Mouse (Mus musculus) forebrain, embryonic 13.5 days (tissue): ENCODE results near the gene Oas3. TPM values are rescaled to one million over a fixed set of nuclear protein-coding genes. Genes with fewer than 3 reads are reported as not detected.

Source experiments
- ATAC-seq: fragments of 200-750 bp; cut with Nextera tagmentation; 2 replicates; pipeline ENCODE4 v1.8.0; 2017
- H3K27ac ChIP-seq: fragments of 300-500 bp; sonication (generic); 2 replicates; pipeline ENCODE4 v1.5.1; 2015; ENCODE audit warnings: inconsistent platforms, mild to moderate bottlenecking, moderate library complexity
- H3K27me3 ChIP-seq: fragments of 300-500 bp; sonication (generic); 2 replicates; pipeline ENCODE4 v1.6.1; 2015; ENCODE audit warnings: mild to moderate bottlenecking, inconsistent platforms
- H3K36me3 ChIP-seq: fragments of 300-500 bp; sonication (generic); 2 replicates; pipeline ENCODE4 v1.6.1; 2015; ENCODE audit warnings: mild to moderate bottlenecking, inconsistent platforms; ENCODE audit not compliant: poor library complexity, severe bottlenecking
- H3K4me1 ChIP-seq: fragments of 300-500 bp; sonication (generic); 2 replicates; pipeline ENCODE4 v1.6.1; 2015; ENCODE audit warnings: inconsistent platforms
- H3K4me2 ChIP-seq: fragments of 300-500 bp; sonication (generic); 2 replicates; pipeline ENCODE4 v1.6.1; 2015; ENCODE audit warnings: inconsistent platforms, mild to moderate bottlenecking, moderate library complexity
- H3K4me3 ChIP-seq: fragments of 300-500 bp; sonication (generic); 2 replicates; pipeline ENCODE4 v1.5.1; 2015; ENCODE audit warnings: mild to moderate bottlenecking, inconsistent platforms
- H3K9ac ChIP-seq: fragments of 300-500 bp; sonication (generic); 2 replicates; pipeline ENCODE4 v1.6.1; 2015; ENCODE audit warnings: mild to moderate bottlenecking, inconsistent platforms
- H3K9me3 ChIP-seq: fragments of 300-500 bp; sonication (generic); replicated peaks from 2 replicates; pipeline ENCODE4 v1.6.1; 2016; ENCODE audit warnings: inconsistent platforms
- WGBS: fragments of 180-500 bp; shearing (Covaris S2); methylation state at CpG from one replicate; pipeline ENCODE4 v1.1.7; 2015; 5-methylcytosine and 5-hydroxymethylcytosine counted together
- polyA plus RNA-seq: library from polyadenylated mRNA; unstranded; fragments of >200 nt; fragmentation: Nextera tagmentation; extraction: Ambion mirVana; gene quantifications from 2 replicates; pipeline ENCODE4 v1.2.1, GENCODE M21; 2015

Gene Oas3
- polyA plus RNA-seq, 1 experiment from 2014 or later, result 0.17 TPM

DNA sequence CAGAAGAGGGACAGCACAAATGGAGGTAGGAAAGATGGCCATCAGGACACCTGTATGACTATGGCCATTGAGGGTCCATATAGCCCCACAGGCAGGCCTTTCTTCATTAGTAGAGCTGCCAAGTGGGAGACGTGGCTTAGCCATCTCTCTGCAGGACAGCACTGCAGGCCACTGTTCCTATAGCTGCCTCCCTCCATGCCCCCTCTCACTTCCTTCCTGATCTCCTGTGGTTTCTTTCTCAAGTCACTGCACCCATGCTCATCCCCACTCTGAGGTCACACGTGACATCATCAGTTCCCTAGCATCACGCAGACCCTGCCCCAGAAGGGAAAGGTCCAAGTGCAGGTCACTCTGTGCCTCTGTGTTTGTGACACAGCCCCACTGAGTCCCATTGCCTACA is 9.6 kb upstream of the Oas3 start:
- Histone ChIP-seq H3K36me3 (no peaks in the 10 kb centered on the region), H3K9ac (no peak overlapping the region), H3K27ac (no peak overlapping the region), H3K27me3 (no peaks in the 10 kb centered on the region), H3K9me3 (no peaks in the 10 kb centered on the region), H3K4me3 (no peak overlapping the region), H3K4me1 (no peaks in the 10 kb centered on the region), H3K4me2 (no peak overlapping the region)
- ATAC-seq, result no peak
- whole genome bisulfite sequencing, result 68% methylated on average over 3 of the region's 3 CpGs

DNA sequence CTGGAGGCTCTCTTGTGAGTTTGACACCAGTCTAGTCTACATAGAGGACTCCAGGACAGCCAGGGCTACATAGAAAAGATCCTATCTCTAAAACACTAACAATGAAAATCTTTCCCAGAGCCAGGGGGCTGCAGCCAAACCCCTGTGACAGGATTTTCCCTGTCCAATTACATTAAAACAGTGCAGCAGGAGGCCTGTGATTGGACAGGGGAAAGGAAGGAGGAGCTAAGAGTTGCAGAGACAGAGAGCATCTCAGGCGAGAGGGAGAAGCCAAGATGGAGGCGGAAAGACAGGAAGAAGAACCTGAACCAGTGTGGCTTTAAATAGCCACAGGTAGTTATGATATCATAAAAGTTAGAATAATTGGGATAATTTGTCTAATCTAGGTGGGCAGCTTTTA is 5.0 kb upstream of the Oas3 start:
- 69% methylated on average over 2 of the region's 2 CpGs for WGBS
- ATAC-seq, result no peak

DNA sequence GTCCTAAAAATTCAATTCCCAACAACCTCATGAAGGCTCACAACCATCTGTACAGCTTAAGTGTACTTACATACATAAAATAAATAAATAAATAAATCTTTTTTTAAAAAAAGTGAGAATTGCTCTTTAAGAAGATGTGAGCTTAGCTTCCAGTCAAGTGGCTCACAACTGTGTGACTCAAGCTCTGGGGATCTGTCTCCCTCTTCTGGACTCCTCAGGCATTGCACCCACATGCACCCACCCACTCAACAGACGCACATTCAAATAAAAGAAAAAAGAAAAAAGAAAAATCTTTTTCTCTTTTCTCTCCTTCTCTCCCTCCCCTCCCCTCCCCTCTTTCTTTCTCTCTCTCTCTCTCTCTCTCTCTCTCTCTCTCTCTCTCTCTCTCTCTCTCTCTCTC is 4.2 kb upstream of the Oas3 start:
- H3K9me3 ChIP-seq, result no peaks in the 10 kb centered on the region
- no peaks in the 10 kb centered on the region for H3K36me3 ChIP-seq
- H3K27ac ChIP-seq, result no peak overlapping the region
- H3K4me1 ChIP-seq, result no peaks in the 10 kb centered on the region
- no peak overlapping the region for H3K4me2 ChIP-seq
- H3K27me3 ChIP-seq, result no peaks in the 10 kb centered on the region
- no peak overlapping the region for H3K4me3 ChIP-seq
- no peak for ATAC-seq
- WGBS, result 90% methylated on average over 1 of the region's 1 CpGs
- H3K9ac ChIP-seq, result no peak overlapping the region

More for the DNA sequence above, 5.0 kb upstream of the Oas3 start:
- Histone ChIP-seq H3K9ac (no peak overlapping the region), H3K4me3 (no peak overlapping the region), H3K4me1 (no peaks in the 10 kb centered on the region), H3K4me2 (no peak overlapping the region), H3K36me3 (no peaks in the 10 kb centered on the region), H3K9me3 (no peaks in the 10 kb centered on the region), H3K27ac (no peak overlapping the region), H3K27me3 (no peaks in the 10 kb centered on the region)

DNA sequence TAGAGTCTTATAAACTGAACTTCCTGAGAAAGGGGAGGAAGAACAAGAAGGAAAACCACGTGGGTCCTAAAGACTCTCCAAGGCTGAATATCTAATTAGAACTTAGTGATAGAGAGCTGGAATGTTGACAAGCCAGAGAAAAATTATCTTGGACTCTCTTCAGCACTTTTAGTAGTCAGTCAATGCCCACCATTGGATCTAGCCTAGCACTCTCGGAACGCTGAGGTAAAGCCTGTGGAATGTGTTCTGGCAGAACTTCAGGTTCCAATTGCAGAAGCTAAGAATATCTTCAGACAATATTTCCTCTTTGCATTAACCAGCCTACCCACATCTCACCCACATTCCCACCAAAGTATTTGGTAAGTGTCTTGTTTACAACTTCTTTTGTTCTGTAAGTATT is 2.5 kb upstream of the Oas3 start:
- WGBS, result 58% methylated on average over 3 of the region's 3 CpGs
- H3K9me3 ChIP-seq, result no peaks in the 10 kb centered on the region
- ATAC-seq, result no peak
- no peak overlapping the region for H3K4me3 ChIP-seq
- H3K9ac ChIP-seq, result no peak overlapping the region
- no peak overlapping the region for H3K4me2 ChIP-seq
- H3K27ac ChIP-seq, result no peak overlapping the region
- no peaks in the 10 kb centered on the region for H3K36me3 ChIP-seq
- H3K4me1 ChIP-seq, result no peaks in the 10 kb centered on the region
- no peaks in the 10 kb centered on the region for H3K27me3 ChIP-seq

DNA sequence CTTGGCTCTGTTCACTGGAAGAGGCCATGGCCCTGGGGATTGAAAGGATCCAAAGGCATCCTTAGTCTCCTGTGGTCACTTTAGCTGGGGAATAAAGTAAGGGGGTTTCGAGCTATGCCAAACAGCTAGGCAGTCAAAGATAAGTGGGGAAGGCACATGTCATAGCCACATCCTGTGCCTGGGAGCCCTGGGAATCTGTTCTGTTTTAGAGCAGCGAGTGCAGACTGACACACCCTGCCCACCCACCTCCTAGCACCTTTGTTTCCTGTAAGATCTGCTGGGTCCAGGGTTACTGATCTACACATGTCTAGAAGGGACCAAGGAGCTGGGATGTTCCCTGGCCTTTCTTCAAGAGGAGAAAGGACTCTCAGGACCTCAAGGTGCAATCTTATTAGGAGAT is 1.5 kb upstream of the Oas3 start:
- H3K27ac ChIP-seq, result no peak overlapping the region
- H3K9me3 ChIP-seq, result no peaks in the 10 kb centered on the region
- no peak overlapping the region for H3K9ac ChIP-seq
- no peaks in the 10 kb centered on the region for H3K27me3 ChIP-seq
- H3K4me3 ChIP-seq, result no peak overlapping the region
- H3K4me2 ChIP-seq, result no peak overlapping the region
- H3K4me1 ChIP-seq, result no peaks in the 10 kb centered on the region
- H3K36me3 ChIP-seq, result no peaks in the 10 kb centered on the region
- WGBS, result 81% methylated on average over 2 of the region's 2 CpGs
- ATAC-seq, result no peak

DNA sequence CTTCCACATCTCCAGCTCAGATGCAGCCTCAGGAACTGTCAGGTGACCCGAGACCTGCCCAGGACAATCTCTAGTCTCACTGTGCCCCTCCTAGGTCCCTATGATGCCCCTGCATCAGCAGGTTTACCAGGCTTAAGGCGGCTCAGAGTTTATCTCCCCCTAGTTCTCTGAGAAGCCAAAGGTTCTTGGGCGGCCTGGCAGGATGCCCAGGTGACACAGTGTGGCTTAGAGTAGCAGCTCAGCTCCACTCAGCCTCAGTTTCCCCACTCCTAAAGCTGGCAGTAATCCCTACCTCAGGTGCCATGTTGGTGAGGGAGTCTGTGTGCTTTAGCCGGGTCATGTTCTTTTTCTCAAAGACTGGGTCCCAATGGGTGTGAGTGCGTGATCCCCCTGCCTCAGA is 660 bp downstream of the Oas3 start:
- H3K9ac ChIP-seq, result no peak overlapping the region
- H3K4me3 ChIP-seq, result no peak overlapping the region
- H3K36me3 ChIP-seq, result no peaks in the 10 kb centered on the region
- 76% methylated on average over 5 of the region's 5 CpGs for whole genome bisulfite sequencing
- no peak overlapping the region for H3K4me2 ChIP-seq
- no peaks in the 10 kb centered on the region for H3K9me3 ChIP-seq
- H3K4me1 ChIP-seq, result no peaks in the 10 kb centered on the region
- no peak for ATAC-seq
- H3K27me3 ChIP-seq, result no peaks in the 10 kb centered on the region
- H3K27ac ChIP-seq, result no peak overlapping the region

DNA sequence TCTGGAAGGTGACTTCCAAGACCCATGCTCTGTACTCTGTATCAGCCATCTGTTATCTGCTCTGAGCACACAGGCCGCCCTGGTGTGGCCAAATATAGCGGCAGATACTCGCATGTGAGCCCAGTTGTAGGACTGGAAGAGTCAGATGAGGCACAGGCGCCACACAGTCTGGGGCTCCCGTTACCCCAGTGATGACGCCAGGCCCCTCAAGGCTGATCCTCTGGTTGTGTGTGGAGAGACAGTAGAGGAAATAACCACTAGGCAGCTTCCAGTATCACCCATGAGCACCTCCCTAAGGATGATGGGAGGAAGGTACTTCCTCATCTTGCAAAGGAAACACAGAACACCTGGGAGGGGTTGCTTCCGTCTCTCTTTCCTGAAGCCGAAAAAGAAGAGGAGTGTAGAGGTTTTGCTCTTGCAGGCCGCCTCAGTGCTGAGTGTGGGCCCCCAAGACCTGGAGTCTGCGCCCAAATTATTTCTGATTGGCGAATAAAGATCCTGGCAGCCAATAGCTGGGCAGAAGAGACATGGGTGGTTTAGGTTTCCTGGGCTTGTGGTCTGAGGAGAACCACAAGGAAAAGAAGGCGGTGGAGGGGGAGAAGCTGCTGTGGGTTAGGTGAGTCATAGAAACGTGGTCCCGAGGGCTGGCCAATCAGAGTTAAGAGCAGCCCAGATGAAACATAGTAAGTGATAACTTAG is 2.0 kb downstream of the Oas3 start:
- no peak overlapping the region for H3K4me3 ChIP-seq
- no peaks in the 10 kb centered on the region for H3K9me3 ChIP-seq
- WGBS, result 85% methylated on average over 14 of the region's 14 CpGs
- no peak overlapping the region for H3K4me2 ChIP-seq
- no peak overlapping the region for H3K27ac ChIP-seq
- no peak overlapping the region for H3K9ac ChIP-seq
- H3K4me1 ChIP-seq, result no peaks in the 10 kb centered on the region
- H3K36me3 ChIP-seq, result no peaks in the 10 kb centered on the region
- no peak for ATAC-seq
- H3K27me3 ChIP-seq, result no peaks in the 10 kb centered on the region

DNA sequence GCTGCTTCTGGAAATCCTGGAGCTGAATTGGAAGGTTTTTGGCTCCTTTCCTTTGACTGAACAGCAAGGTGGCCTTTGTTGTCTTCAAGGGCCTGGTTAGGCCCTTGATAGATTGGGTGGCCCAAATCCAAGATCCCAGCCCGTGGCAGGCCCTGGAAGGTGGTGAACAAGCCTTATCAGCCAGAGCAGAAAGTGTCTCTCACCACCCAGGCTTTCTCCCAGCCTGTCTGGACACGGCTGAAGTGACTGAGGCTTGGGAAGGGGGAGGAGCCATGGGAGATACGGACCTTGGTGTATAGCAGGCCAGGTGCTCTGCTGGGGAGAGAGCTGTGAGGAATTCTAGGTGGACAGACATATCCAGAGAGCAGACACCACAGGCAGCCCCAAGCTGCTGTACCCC is 8.1 kb downstream of the Oas3 start:
- no peak for ATAC-seq
- Histone ChIP-seq H3K4me1 (no peaks in the 10 kb centered on the region), H3K36me3 (no peaks in the 10 kb centered on the region), H3K4me2 (no peak overlapping the region), H3K4me3 (no peak overlapping the region), H3K9ac (no peak overlapping the region), H3K9me3 (no peaks in the 10 kb centered on the region), H3K27me3 (no peaks in the 10 kb centered on the region), H3K27ac (no peak overlapping the region)
- WGBS, result 75% methylated on average over 3 of the region's 3 CpGs

DNA sequence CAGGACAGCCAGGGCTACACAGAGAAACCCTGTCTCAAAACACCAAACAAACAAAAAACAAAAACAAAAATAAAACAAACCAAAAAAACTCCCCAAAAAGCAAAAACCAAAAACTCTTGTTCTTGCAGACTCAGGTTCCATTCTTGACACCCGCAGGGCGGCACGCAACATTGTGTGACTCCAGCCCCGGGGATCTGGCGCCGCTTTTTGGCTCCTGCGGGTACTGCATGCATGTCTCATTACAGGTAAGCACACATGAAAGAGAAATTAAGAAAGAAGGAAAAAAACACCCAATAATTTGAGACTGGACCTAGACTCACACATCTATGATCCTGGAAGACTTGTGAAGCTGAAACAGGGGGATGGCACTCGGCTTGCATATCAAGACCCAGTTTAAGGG is 12.5 kb downstream of the Oas3 start:
- Histone ChIP-seq H3K27ac (no peak overlapping the region), H3K4me1 (no peaks in the 10 kb centered on the region), H3K9ac (no peak overlapping the region), H3K9me3 (no peaks in the 10 kb centered on the region), H3K27me3 (no peaks in the 10 kb centered on the region), H3K4me3 (no peak overlapping the region), H3K36me3 (no peaks in the 10 kb centered on the region), H3K4me2 (no peak overlapping the region)
- 79% methylated on average over 8 of the region's 8 CpGs for WGBS
- ATAC-seq, result no peak

DNA sequence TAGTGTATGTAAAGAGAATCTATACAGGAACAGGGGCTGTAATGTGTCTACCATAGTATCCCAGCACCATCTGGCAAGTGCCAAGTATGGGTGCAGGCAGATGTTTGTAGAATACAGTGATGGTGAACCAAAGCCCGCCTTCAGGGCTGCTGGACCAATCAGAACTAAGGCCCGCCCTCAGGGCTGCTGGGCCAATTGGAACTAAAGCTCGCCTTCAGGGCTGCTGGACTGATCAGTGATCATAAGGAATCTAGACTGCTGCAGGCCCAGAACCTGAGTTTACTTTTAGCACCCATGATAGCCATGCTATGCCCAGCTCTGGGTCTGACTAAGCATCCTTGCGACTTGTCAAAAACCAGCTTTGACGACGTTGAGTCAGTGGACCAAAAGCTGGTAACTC is 15.6 kb downstream of the Oas3 start:
- Histone ChIP-seq H3K27ac (no peak overlapping the region), H3K4me1 (no peaks in the 10 kb centered on the region), H3K36me3 (no peaks in the 10 kb centered on the region), H3K9ac (no peak overlapping the region), H3K4me3 (no peak overlapping the region), H3K27me3 (no peaks in the 10 kb centered on the region), H3K9me3 (no peaks in the 10 kb centered on the region), H3K4me2 (0 out of 2 replicates have a peak overlapping the region, but pooled peaks have one; percentile 10)
- ATAC-seq, result peak; percentile 45; the same call in 1 of the 2 replicates
- 29% methylated on average over 6 of the region's 6 CpGs for WGBS

DNA sequence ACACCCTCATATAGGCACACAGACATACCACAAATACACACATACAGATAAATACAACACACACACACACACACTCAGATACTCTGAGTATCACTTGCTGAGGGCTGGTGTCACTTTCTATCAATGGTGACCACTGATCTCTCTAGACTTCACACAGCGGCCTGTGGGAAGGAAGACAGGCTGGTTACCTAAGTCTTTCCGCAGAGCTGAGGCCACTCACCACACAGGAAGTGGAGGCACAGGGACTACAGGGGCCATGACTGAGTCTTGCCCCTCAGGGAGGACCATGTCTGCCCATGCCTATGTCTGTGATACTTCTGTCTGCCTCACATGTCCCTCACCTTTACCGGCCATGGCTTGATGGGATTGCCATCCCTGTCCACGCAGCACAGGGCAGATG is 23.2 kb downstream of the Oas3 start:
- WGBS, result 91% methylated on average over 4 of the region's 4 CpGs

DNA sequence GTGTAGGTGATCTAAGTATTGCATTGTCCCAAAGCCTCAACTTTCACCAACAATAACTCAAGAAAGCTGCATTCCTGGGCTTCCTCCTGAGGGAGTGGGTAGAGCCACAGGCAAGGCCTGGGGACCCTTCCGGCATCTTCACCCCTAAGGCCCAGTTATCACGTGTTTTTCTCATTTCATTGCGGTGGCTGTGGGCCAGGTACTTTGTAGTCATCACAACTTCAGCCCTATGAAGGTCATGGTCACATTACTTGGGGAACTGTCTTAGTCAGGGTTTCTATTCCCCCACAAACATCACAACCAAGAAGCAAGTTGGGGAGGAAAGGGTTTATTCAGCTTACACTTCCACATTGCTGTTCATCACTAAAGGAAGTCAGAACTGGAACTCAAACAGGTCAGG is 24.7 kb downstream of the Oas3 start:
- Histone ChIP-seq H3K27me3 (no peaks in the 10 kb centered on the region), H3K4me1 (no peaks in the 10 kb centered on the region), H3K36me3 (no peaks in the 10 kb centered on the region), H3K9ac (no peak overlapping the region), H3K4me2 (no peak overlapping the region), H3K27ac (no peak overlapping the region), H3K9me3 (no peaks in the 10 kb centered on the region), H3K4me3 (no peak overlapping the region)
- ATAC-seq, result no peak
- WGBS, result 89% methylated on average over 3 of the region's 3 CpGs

More for the DNA sequence above, 23.2 kb downstream of the Oas3 start:
- Histone ChIP-seq H3K4me2 (no peak overlapping the region), H3K9ac (no peak overlapping the region), H3K9me3 (no peaks in the 10 kb centered on the region), H3K4me1 (no peaks in the 10 kb centered on the region), H3K27ac (no peak overlapping the region), H3K4me3 (no peak overlapping the region), H3K36me3 (no peaks in the 10 kb centered on the region), H3K27me3 (no peaks in the 10 kb centered on the region)
- no peak for ATAC-seq

DNA sequence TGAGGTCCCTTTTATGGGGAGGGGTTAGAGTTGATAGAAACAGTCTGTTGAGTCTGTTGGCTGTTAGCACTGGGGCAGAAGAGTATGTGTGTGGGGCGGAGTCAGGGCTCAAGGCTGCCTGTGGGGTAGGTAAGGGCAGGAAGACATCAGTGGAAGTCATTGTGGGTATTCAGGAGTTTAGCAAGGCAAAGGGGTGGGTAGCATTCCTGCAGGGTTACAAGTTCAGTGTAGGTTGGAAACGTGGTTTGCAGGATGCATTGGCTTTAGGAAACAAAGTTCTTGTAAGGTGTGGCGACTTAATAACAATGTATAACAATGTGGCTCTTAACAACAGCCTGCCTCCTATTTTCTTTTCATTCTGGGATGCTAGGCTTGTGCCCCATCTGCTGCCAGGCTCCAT is 26.3 kb downstream of the Oas3 start:
- Histone ChIP-seq H3K4me2 (no peak overlapping the region), H3K4me3 (no peak overlapping the region), H3K4me1 (no peaks in the 10 kb centered on the region), H3K9me3 (no peaks in the 10 kb centered on the region), H3K27ac (no peak overlapping the region), H3K27me3 (no peaks in the 10 kb centered on the region), H3K9ac (no peak overlapping the region), H3K36me3 (no peaks in the 10 kb centered on the region)
- no peak for ATAC-seq
- WGBS, result 70% methylated on average over 3 of the region's 3 CpGs
